Mouse (Mus musculus) liver, adult 2 months (tissue): ENCODE measurements around the gene E330034G19Rik.

Experiments
- CTCF ChIP-seq: fragments of 200-500 bp; IDR thresholded peaks from 2 replicates; pipeline ENCODE4 v1.5.1; 2011; ENCODE audit warnings: low read depth, low read length, control low read depth
- POLR2A ChIP-seq: fragments of 200-500 bp; IDR thresholded peaks from 2 replicates; pipeline ENCODE4 v1.6.1; 2011; ENCODE audit warnings: low read length, control low read depth; ENCODE audit not compliant: insufficient read depth; ENCODE audit errors: extremely low read depth

DNA sequence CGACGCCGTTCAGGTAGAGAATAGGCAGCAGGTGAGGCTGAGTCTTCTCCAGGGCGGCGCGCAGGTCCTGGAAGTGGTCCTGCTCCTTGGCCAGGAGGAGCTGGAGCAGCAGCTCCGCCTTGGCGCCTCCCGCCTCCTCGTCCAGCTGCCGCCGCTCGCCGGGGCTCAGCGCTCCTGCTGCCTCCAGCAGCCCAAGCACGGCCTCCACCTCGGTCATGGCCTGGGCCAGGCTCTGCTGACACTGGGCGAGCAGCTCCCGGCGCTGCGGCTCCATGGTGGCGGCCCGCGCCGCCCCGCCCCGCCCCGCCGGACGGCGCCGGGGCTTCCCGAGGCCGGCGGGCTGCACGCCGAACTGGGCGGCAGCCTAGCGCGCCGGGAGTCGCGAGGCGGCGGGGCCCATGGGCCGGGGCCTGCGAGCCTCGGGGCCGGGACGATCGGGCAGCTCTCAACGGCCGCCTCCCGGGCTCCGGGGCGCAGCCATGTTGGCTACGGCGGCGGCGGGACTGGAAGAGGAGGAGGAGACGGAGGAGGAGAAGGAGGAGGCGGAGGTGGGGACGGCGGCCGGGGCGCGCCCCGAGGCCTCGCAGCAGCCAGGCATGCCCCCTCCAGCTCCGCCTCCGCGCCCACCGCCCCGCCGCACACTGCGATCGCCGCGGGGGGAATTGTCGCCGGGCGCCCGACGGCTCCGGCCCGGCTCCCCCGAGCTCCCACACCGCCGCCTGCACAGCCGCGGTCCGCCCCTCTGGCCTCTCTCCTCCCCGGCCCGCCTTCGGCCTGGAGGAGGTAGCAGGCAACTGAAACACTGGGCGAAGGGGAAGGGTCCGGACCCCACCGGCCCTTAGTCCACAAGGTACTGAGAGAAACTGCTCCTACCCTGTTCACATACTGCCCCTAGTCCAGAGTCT lies 47.6 kb upstream of the E330034G19Rik start, which contains the start of gene Dlg5:
- TF ChIP-seq POLR2A (0 out of 2 replicates have a peak, but pooled peaks have one; percentile 8), CTCF (no peak)
